Mouse (Mus musculus): ENCODE measurements around the gene Gm1043. TPM values are rescaled to one million over a fixed set of nuclear protein-coding genes. Genes with fewer than 3 reads are reported as not detected.

The Gm1043 gene
- total RNA-seq, 1 experiment: not detected

DNA sequence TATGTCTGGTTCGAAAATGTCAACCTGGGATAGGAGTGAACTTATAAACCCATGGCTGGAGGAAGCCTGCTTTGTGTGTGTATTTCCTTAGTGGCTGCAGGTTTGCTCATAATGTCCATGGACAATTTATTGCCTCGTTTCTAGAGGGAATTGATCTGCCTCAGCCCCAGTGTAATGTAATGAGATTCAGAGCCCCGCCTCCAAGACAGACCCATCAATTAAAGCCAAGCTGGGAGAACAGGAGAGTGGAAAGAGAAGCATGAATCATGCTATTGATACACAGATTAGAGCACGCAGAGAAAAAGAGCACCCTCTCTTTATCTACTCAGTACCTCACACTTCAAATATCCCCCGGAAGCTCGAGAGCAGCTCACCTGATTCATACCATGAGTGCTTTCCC lies 136.4 kb downstream of the Gm1043 start:
- no peak overlapping the region for H3K4me3 ChIP-seq (ENCODE audit: insufficient read depth in 1 of 2, low read depth in 1 of 2, low read length in 2 of 2, poor library complexity in 1 of 2, severe bottlenecking in 1 of 2)
- TF ChIP-seq ZNF384 (IDR thresholded peaks at IDR 0.05; ENCODE audit: low read depth, low read length): no peak
- TF ChIP-seq MAFK (IDR thresholded peaks at IDR 0.05; ENCODE audit: insufficient read depth, low read depth, low read length): no peak
- TF ChIP-seq CHD2 (IDR thresholded peaks at IDR 0.05; ENCODE audit: low read depth, low read length): no peak
- no peak for TF ChIP-seq ZC3H11A (IDR thresholded peaks at IDR 0.05; ENCODE audit: borderline replicate concordance, low read depth, low read length)
- no peak for TF ChIP-seq HCFC1 (IDR thresholded peaks at IDR 0.05; ENCODE audit: borderline replicate concordance, insufficient read depth, low read length)
- DNase-seq (ENCODE audit: low read depth, low spot score): no peak
- H3K9me3 ChIP-seq (ENCODE audit: control insufficient read depth, insufficient read depth, low read depth, low read length): no peaks in the 10 kb centered on the region
- 0 out of 4 replicates have a peak, but pooled peaks cover 0 to 2% of the 10 kb centered on the region in 2 experiments for H3K4me1 ChIP-seq (ENCODE audit: control insufficient read depth in 2 of 2, insufficient read depth in 2 of 2, low read length in 2 of 2, poor library complexity in 1 of 2)
- no peak overlapping the region for H3K27ac ChIP-seq (ENCODE audit: insufficient read depth, low read depth, low read length, poor library complexity, severe bottlenecking)
- in situ Hi-C loops (cut with MboI; ENCODE audit: low sequenced_read_pairs in 2 of 2, unreplicated experiment in 2 of 2): no loop called here
- no peaks in the 10 kb centered on the region for H3K36me3 ChIP-seq (ENCODE audit: control insufficient read depth, insufficient read depth, low read length, poor library complexity, severe bottlenecking)
- H3K9ac ChIP-seq (ENCODE audit: insufficient read depth, low read depth, low read length, poor library complexity, severe bottlenecking): no peak overlapping the region

DNA sequence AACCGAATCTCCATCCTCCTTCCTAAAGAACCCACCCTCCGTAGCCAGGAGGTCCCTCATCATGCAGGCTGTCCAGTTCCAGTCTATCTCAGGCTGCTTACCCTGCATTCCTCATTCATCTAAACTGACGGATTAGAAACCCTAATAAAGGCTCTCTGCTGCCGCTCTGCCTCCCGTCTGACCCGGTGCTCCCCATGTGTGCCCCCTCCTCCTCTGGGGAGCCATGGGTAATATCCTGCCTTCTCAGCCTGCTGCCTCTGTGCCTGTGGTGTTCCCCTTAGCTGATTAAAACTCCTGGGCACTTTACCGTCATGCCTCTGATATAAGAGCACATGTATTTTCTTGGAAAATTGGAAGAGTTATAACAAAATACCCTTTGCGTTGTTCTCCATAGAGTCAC lies 137.1 kb downstream of the Gm1043 start:
- DNase-seq (ENCODE audit: low read depth, low spot score): no peak
- Histone ChIP-seq H3K4me3 (ENCODE audit: insufficient read depth in 1 of 2, low read depth in 1 of 2, low read length in 2 of 2, poor library complexity in 1 of 2, severe bottlenecking in 1 of 2) (no peak overlapping the region), H3K36me3 (ENCODE audit: control insufficient read depth, insufficient read depth, low read length, poor library complexity, severe bottlenecking) (no peaks in the 10 kb centered on the region), H3K9me3 (ENCODE audit: control insufficient read depth, insufficient read depth, low read depth, low read length) (no peaks in the 10 kb centered on the region), H3K9ac (ENCODE audit: insufficient read depth, low read depth, low read length, poor library complexity, severe bottlenecking) (no peak overlapping the region), H3K4me1 (ENCODE audit: control insufficient read depth in 2 of 2, insufficient read depth in 2 of 2, low read length in 2 of 2, poor library complexity in 1 of 2) (0 out of 4 replicates have a peak, but pooled peaks cover 0 to 2% of the 10 kb centered on the region in 2 experiments), H3K27ac (ENCODE audit: insufficient read depth, low read depth, low read length, poor library complexity, severe bottlenecking) (no peak overlapping the region; the same call in 1 of the 2 replicates)
- in situ Hi-C loops (cut with MboI; ENCODE audit: low sequenced_read_pairs in 2 of 2, unreplicated experiment in 2 of 2): no loop called here
- TF ChIP-seq HCFC1 (IDR thresholded peaks at IDR 0.05; ENCODE audit: borderline replicate concordance, insufficient read depth, low read length) (no peak), ZNF384 (IDR thresholded peaks at IDR 0.05; ENCODE audit: low read depth, low read length) (no peak), CHD2 (IDR thresholded peaks at IDR 0.05; ENCODE audit: low read depth, low read length) (no peak)

DNA sequence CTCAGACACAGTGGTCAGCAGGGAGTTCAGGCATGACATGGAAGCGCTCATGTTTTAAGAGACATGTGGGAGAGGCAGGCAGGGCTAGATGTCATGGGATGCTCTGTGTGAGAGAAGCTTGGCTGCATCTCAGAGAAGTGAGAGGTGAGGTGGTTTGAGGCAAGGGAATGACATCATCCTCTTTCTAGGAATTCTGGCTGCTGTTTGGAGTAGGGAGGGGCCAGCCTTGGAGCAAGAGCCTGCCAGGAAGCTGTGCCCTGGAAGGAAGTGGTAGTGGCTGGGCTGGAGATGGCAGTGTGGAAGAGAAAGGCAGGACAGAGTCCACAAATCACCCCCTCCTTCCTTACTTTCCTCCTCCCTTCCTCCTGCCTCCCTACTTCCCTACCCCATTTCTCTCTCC lies 140.5 kb downstream of the Gm1043 start:
- in situ Hi-C loops (cut with MboI; ENCODE audit: low sequenced_read_pairs in 2 of 2, unreplicated experiment in 2 of 2): no loop called here
- no peak overlapping the region for H3K4me3 ChIP-seq (ENCODE audit: insufficient read depth in 1 of 2, low read depth in 1 of 2, low read length in 2 of 2, poor library complexity in 1 of 2, severe bottlenecking in 1 of 2)
- H3K9ac ChIP-seq (ENCODE audit: insufficient read depth, low read depth, low read length, poor library complexity, severe bottlenecking): no peak overlapping the region
- H3K4me1 ChIP-seq (ENCODE audit: control insufficient read depth in 2 of 2, insufficient read depth in 2 of 2, low read length in 2 of 2, poor library complexity in 1 of 2): no peaks in the 10 kb centered on the region
- H3K9me3 ChIP-seq (ENCODE audit: control insufficient read depth, insufficient read depth, low read depth, low read length): no peaks in the 10 kb centered on the region
- TF ChIP-seq MAFK (IDR thresholded peaks at IDR 0.05; ENCODE audit: insufficient read depth, low read depth, low read length) (no peak), CHD2 (IDR thresholded peaks at IDR 0.05; ENCODE audit: low read depth, low read length) (no peak), HCFC1 (IDR thresholded peaks at IDR 0.05; ENCODE audit: borderline replicate concordance, insufficient read depth, low read length) (no peak), ZC3H11A (IDR thresholded peaks at IDR 0.05; ENCODE audit: borderline replicate concordance, low read depth, low read length) (no peak), ZNF384 (IDR thresholded peaks at IDR 0.05; ENCODE audit: low read depth, low read length) (no peak)
- no peak overlapping the region for H3K27ac ChIP-seq (ENCODE audit: insufficient read depth, low read depth, low read length, poor library complexity, severe bottlenecking)
- no peak for DNase-seq (ENCODE audit: low read depth, low spot score)
- no peaks in the 10 kb centered on the region for H3K36me3 ChIP-seq (ENCODE audit: control insufficient read depth, insufficient read depth, low read length, poor library complexity, severe bottlenecking)

DNA sequence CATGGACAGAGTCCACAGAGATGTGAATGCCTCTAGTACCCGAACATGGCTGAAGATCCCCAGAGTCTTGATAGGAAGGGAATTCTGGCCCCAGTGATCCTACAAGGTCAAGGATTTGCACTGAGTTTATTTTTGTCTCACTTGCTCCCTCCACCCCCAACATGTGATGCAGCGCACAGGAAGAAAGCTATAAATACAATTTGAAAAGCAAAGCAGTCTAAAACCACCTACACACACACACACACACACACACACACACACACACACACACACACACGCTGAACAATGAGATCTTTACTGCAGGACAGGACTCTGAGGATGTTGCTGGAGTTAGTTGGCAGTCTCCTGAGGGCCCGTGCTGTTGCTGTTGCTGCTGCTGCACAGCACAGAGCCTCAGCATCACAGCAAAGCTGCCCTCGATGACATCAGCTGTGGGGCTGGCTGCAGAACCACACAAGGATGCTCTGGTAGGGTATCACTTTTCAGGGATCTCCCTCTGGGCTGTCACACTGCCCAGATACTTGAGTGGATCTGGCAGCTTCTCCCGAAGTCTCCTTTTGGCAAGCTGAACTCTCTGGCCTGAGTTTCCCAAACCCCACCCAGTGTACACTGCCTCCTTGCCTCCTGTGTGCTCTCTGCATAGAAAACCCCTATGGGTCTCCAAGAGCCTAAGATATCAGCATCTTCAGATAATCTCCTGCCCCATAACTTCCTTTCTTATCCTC lies 142.9 kb downstream of the Gm1043 start:
- in situ Hi-C loops (cut with MboI; ENCODE audit: low sequenced_read_pairs in 2 of 2, unreplicated experiment in 2 of 2): no loop called here
- Histone ChIP-seq H3K4me3 (ENCODE audit: insufficient read depth in 1 of 2, low read depth in 1 of 2, low read length in 2 of 2, poor library complexity in 1 of 2, severe bottlenecking in 1 of 2) (no peak overlapping the region), H3K9ac (ENCODE audit: insufficient read depth, low read depth, low read length, poor library complexity, severe bottlenecking) (no peak overlapping the region), H3K36me3 (ENCODE audit: control insufficient read depth, insufficient read depth, low read length, poor library complexity, severe bottlenecking) (no peaks in the 10 kb centered on the region), H3K4me1 (ENCODE audit: control insufficient read depth in 2 of 2, insufficient read depth in 2 of 2, low read length in 2 of 2, poor library complexity in 1 of 2) (0 out of 4 replicates have a peak, but pooled peaks cover 0 to 3% of the 10 kb centered on the region in 2 experiments), H3K27ac (ENCODE audit: insufficient read depth, low read depth, low read length, poor library complexity, severe bottlenecking) (no peak overlapping the region), H3K9me3 (ENCODE audit: control insufficient read depth, insufficient read depth, low read depth, low read length) (no peaks in the 10 kb centered on the region)
- no peak for TF ChIP-seq ZC3H11A (IDR thresholded peaks at IDR 0.05; ENCODE audit: borderline replicate concordance, low read depth, low read length)
- TF ChIP-seq CHD2 (IDR thresholded peaks at IDR 0.05; ENCODE audit: low read depth, low read length): no peak
- TF ChIP-seq MAFK (IDR thresholded peaks at IDR 0.05; ENCODE audit: insufficient read depth, low read depth, low read length): no peak
- TF ChIP-seq HCFC1 (IDR thresholded peaks at IDR 0.05; ENCODE audit: borderline replicate concordance, insufficient read depth, low read length): no peak
- no peak for TF ChIP-seq ZNF384 (IDR thresholded peaks at IDR 0.05; ENCODE audit: low read depth, low read length)
- no peak for DNase-seq (ENCODE audit: low read depth, low spot score)
